Mouse (Mus musculus) brain, embryonic 14.5 days (tissue): Measurements from ENCODE around the gene Hnrnph1.

Source experiments
- CTCF ChIP-seq: fragments of 200-500 bp; IDR thresholded peaks from 2 replicates; pipeline ENCODE4 v1.5.1; 2012; ENCODE audit warnings: inconsistent platforms, mild to moderate bottlenecking, moderate library complexity, borderline replicate concordance; ENCODE audit not compliant: insufficient read depth, insufficient read length; ENCODE audit errors: extremely low read depth
- POLR2A ChIP-seq: fragments of 200-500 bp; IDR thresholded peaks from 2 replicates; pipeline ENCODE4 v1.6.1; 2012; ENCODE audit warnings: mild to moderate bottlenecking, inconsistent platforms, borderline replicate concordance; ENCODE audit not compliant: poor library complexity, insufficient read depth, insufficient read length, severe bottlenecking; ENCODE audit errors: extremely low read depth

GRCm38 (mm10) chr11:50345486-50345885 lies 31.3 kb upstream of the Hnrnph1 start:
- TF ChIP-seq CTCF: no peak
- no peak for TF ChIP-seq POLR2A
